16 mouse cellular contexts compared by ENCODE assay signal in the genomic region with DNA sequence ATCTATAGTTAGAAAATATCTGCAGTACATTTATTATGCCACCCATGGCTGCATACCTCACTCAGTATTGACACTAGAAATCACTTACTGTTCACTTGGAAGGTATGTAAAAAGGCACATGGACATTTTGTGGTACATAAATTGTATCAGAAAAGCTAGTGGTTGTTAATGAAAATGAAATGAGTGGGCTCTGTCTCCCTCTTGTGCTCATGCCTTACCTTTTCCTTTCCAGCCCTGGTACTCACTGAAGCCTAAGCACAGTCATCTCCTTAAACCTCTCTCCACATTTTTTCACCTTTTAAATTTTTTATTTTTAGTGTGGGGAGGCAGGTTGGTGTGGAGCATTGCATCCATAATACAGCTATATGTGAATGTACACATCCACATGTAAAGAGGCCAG.
DNase-seq lines count a peak whose midpoint lies in the region; ATAC-seq and TF ChIP-seq lines count a peak whose summit lies in the region.
"Had no signal": no experiment of that assay in that cellular context is flagged by ENCODE, and none has a peak within 500 bp of the region (broad histone marks: within the 10 kb centered on the region; RNA-seq: fewer than 3 reads in every experiment).

No protein-coding gene starts in this region.

- H3K4me3 ChIP-seq in layer of hippocampus, adult 2 months = no peak overlapping the region
- no peak overlapping the region for H3K4me3 ChIP-seq in stomach, postnatal 0 days (ENCODE audit: low read depth, low read length)
- H3K4me3 ChIP-seq: embryonic facial prominence, embryonic 15.5 days; limb, embryonic 15.5 days had no signal

- TF ChIP-seq EP300 in stomach, postnatal 0 days (optimal IDR thresholded peaks at IDR 0.05) = no peak

- no peak for ATAC-seq in stomach, postnatal 0 days (ENCODE audit: low FRiP score, low TSS enrichment)
- ATAC-seq in monocyte, adult 5-6 weeks (replicated peaks; ENCODE audit: insufficient number of reproducible peaks, low FRiP score, low TSS enrichment, poor library complexity, severe bottlenecking) = no peak
- ATAC-seq: CD4-positive, CD25-positive, alpha-beta regulatory T cell, adult 4 months; inflammation-experienced regulatory T-cells, adult 6 months had no signal

- peak; percentile 11 to 21 for DNase-seq in cerebellum, postnatal 14 days
- DNase-seq in cerebellum, adult 8-10 months = no peak
- DNase-seq in layer of hippocampus, adult 2 months (ENCODE audit: low spot score in 2 of 2) = peak in 1 of 2 experiments; percentile 22
- no peak for DNase-seq in layer of hippocampus, adult 18-20 months (ENCODE audit: low spot score in 2 of 2)
- peak; percentile 11 for DNase-seq in retina, embryonic 14.5 days (ENCODE audit: low spot score)
- DNase-seq in retina, postnatal 1 day = no peak
- DNase-seq in stomach, postnatal 0 days (ENCODE audit: low spot score) = no peak
- DNase-seq: cerebellum, adult 11-12 months; heart, postnatal 36 days; kidney, postnatal 36 days; thymus, postnatal 4 days had no signal

- H3K9ac ChIP-seq in stomach, postnatal 0 days (ENCODE audit: low read length) = no peak overlapping the region
- H3K9ac ChIP-seq: embryonic facial prominence, embryonic 15.5 days; limb, embryonic 15.5 days had no signal

- no peaks in the 10 kb centered on the region for H3K9me3 ChIP-seq in stomach, postnatal 0 days (ENCODE audit: control insufficient read depth, low read length)
- H3K9me3 ChIP-seq: embryonic facial prominence, embryonic 15.5 days; limb, embryonic 15.5 days had no signal

- H3K4me1 ChIP-seq in stomach, postnatal 0 days (replicated peaks; ENCODE audit: control insufficient read depth, insufficient read depth) = no peaks in the 10 kb centered on the region
- H3K4me1 ChIP-seq: embryonic facial prominence, embryonic 15.5 days; limb, embryonic 15.5 days had no signal

- H3K4me2 ChIP-seq in stomach, postnatal 0 days (replicated peaks; ENCODE audit: low read depth) = no peak overlapping the region
- H3K4me2 ChIP-seq: embryonic facial prominence, embryonic 15.5 days; limb, embryonic 15.5 days had no signal

- no peak overlapping the region for H3K27ac ChIP-seq in layer of hippocampus, adult 2 months
- no peak overlapping the region for H3K27ac ChIP-seq in stomach, postnatal 0 days (replicated peaks)
- H3K27ac ChIP-seq: embryonic facial prominence, embryonic 15.5 days; limb, embryonic 15.5 days had no signal

- no peaks in the 10 kb centered on the region for H3K36me3 ChIP-seq in stomach, postnatal 0 days (ENCODE audit: control insufficient read depth, insufficient read depth, low read length)
- H3K36me3 ChIP-seq: embryonic facial prominence, embryonic 15.5 days had no signal

- TF ChIP-seq CTCF in layer of hippocampus, adult 2 months (conservative IDR thresholded peaks at IDR 0.05) = peak; percentile 73
- peak; percentile 64 for TF ChIP-seq CTCF in stomach, postnatal 0 days (IDR thresholded peaks at IDR 0.05; ENCODE audit: low read depth)

- no peaks in the 10 kb centered on the region for H3K27me3 ChIP-seq in stomach, postnatal 0 days (ENCODE audit: control insufficient read depth, insufficient read depth, low read length)
- H3K27me3 ChIP-seq: embryonic facial prominence, embryonic 15.5 days; limb, embryonic 15.5 days had no signal

Comparison
In these comparisons a context has a peak if more than half of its experiments do, and no peak if none do; other contexts are left out.
1. DNase-seq: peak in cerebellum, postnatal 14 days (2 of 2) and retina, embryonic 14.5 days (single experiment); none in cerebellum, adult 8-10 months (single experiment), layer of hippocampus, adult 18-20 months (0 of 2), retina, postnatal 1 day (single experiment) and stomach, postnatal 0 days (single experiment).